Mouse (Mus musculus) central nervous system, embryonic 11.5 days (tissue): Measurements from ENCODE around the gene Gm17304. TPM values are rescaled to one million over a fixed set of nuclear protein-coding genes. Genes with fewer than 3 reads are reported as not detected.

ENCODE experiments used
- polyA plus RNA-seq: library from polyadenylated mRNA; depleted of rRNA; stranded (reverse); fragments of >200 nt; gene quantifications from 2 replicates; pipeline ENCODE4 v1.2.3, GENCODE M21; 2012; rRNA removed

The Gm17304 gene
- polyA plus RNA-seq = not detected in 2 replicates

DNA sequence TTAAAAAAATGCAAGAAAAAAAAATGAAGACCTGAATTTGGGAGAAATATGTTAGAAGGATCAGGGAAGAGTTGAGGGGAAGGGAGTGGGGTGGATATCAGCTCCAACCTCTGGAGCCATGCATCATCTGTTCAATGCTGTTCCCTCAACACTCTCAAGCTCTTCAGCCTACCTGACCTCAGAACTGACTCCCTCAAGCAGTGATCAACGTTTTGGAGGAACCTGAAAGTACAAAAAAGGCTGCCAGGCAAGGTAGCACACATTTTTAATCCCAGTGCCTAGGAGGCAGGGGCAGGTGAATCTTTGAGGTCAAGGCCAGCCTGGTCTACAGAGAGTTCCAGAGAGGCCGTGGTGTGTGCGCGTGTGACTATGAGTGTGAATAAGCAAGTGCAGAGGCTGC is at the start of gene Gm17304:
TSS of gene Gm17304 (plus strand) at position 301 of the 400 bp plus-strand sequence.

Other genes starting within 250 kb of the Gm17304 start
- gene Barhl2, start 150.9 kb upstream of the Gm17304 start, polyA plus RNA-seq = 15.2 and 30.0 TPM in 2 replicates
- 38.8 and 58.1 TPM in 2 replicates for gene Zfp644, start 88.2 kb downstream of the Gm17304 start, polyA plus RNA-seq